Mouse (Mus musculus): ENCODE measurements around the gene Kpna1.
A peak's percentile ranks its signal among the peaks of the same experiment; 100 is the strongest.
"Not testable (repeated sequence)": the region's sequence is repeated elsewhere in the genome, so short reads cannot be mapped to it uniquely, and the experiment has no call there.

Kpna1 gene

GRCm38 (mm10) chr16:35978450-35978849 lies at the start of gene Kpna1:
Gene Kpna1, plus strand, starts transcription at chr16:35978750.
- DNase-seq (ENCODE audit: low read depth, low spot score): not testable (repeated sequence)

DNA sequence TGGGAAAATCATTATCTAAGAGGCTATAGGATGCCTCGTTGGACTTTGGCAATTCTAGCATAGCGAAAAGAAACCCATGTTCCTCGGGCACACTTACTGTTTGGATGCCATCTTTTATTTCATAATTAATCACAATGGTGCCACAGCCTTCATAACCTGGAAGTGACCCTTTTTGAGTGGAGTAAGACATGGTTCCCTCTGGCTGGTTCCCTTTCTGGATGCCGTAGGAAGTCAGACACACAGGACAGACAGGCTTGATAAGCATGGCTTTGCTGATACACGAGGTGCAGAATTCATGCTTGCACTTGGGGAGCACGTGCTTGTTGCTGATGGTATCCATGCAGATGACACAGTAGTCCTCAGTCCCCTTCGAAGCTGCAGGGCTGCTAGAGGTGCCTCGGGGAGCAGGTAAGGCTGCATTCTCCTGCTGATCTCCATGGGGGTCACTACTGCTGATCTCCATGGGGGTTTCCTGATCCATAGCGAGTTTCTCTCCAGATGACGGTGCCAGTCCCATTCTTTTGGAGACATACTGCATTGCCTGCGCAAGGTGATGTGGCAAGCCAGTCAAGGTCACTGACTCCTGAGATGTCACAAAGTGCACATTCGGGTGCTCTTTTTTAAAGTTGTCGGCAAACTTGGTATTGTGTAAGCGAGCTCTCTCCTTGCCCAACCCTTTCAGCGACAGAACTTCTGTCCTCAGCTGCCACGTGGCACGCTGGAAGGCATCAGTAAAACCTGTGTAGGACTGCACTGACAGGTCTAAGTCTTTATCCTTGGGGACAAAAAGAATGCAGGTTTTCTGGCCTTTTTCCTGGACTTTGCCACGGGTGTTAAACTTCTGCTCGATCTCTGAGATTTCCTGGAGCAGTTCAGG lies 46.1 kb upstream of the Kpna1 start:
- DNase-seq (ENCODE audit: low read depth, low spot score): no peak

DNA sequence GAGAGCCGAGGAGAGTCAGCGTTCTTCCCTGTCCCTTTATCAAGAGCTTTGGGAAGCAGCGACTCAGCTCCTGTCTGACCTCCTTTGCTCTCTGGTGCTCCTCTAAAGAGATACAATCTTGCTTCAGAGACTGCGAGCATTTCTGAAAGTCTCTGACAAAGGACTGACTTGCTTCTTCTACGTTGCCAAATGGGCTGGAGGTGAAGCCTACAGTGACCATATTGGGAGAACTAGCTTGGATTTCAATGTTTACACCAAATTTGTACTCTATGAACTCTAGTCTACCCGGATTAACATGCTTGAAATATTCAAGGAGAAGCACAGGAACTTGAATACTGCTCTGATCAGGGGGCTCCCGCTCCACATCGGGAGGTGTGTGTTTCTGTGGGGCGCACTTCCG lies 45.4 kb upstream of the Kpna1 start:
- no peak for DNase-seq (ENCODE audit: low read depth, low spot score)

DNA sequence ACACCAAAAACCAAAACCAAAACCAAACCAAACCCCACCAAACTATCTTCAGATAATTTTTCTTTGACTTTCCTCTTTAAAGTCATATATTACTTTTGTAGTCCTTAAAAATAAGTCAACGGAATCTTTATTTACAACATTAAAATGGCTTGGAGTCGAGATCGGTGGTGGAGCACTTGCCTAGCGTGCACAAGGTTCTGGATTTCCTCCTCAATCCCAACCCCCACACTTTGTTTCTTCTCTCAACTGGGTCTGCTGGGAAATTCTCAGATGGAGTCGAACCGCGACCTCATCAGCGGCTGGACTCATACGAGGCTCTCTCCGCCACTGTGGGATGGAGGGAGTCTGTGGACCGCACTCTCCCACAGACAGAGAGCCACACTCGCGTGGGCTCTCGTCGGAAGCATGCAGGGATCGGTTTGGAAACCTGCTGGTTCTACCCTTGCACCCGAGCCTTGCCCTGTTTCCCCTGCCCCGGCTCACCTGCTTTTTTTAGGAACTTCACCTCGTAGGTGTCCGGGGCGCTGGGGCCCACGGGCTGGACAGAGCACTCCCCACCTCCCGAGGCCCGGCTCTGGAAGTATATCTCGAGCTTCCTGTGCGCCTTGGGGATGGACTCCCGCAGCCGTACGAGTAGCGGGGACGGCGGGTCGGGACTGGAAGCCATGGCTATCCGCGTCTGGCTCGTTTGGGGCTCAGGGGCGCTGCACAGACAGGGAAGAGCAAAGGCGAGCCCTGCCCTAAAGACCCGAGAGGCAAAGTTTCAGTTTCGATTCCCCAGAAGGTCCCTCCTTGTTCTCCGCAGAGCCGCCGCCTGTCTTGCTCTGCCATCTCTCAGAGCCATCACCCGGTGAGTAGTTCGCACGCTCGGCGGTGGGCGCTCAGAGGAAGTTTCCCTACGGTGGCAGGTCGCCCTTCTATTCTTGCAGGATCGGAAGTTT lies 40.1 kb upstream of the Kpna1 start, which contains the start of the genes Parp9 and Dtx3l:
Gene Parp9, plus strand, starts transcription at position 260 of the 941 bp plus-strand sequence.
Gene Dtx3l, minus strand, starts transcription at position 941 of the 941 bp plus-strand sequence.
- peak; percentile 89 for DNase-seq (ENCODE audit: low read depth, low spot score)

DNA sequence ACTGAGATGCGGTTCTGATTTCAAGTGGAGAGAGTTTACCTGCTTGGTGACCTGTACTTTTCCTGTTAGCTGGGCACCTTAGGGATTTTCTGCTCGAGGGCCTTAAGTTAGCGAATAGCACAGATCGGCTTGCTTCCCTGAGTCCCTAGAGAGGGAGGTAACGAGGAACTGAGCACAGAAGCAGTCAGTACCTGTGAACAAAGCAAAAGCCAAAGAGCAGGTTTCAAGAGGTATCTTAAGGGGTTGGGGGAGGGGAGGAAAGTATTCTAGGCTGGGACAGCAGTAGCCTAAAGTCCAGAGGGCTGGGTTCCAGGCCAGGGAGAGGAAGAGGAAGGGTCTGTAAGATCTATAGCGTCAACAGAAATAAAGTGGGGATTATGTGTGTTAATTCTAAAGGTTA lies 39.3 kb upstream of the Kpna1 start:
- no peak for DNase-seq (ENCODE audit: low read depth, low spot score)

DNA sequence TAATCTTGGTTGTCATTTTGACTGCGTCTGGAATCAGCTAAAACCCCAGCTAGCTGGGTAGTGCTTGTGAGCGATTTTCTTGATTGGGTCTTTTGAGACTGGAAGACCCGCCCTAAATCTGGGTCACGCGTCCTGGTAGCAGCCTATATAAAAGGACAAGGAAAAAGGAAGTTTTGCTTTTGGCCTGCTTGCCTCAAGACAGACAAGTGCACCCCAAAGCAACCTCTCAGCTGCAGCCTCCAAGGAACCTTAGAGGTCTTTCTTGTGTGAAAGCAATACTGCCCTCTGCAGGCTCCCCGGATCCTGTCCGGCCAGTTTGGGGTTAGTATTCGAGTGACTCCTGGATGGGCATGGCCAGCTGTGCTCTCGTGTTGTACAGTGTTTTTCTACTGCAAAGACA lies 38.9 kb upstream of the Kpna1 start:
- peak; percentile 95 for DNase-seq (ENCODE audit: low read depth, low spot score)

DNA sequence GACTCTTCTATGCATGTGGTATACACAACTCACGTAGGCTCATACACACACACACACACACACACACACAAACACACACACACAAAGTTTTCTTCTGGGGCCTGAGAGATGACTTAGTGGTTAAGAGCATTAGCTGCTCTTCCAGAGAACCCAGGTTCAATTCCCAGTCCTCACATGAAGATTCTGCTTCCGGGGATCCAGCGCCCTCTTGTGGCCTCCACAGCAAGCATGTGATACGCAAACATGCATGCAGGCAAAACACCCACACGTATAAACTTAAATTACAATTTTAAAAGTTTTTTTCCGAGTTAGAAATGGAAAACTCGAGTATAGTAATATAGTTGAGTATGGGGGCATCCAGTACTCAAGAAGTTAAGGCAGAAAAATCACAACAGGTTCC lies 37.2 kb upstream of the Kpna1 start:
- DNase-seq (ENCODE audit: low read depth, low spot score): peak; percentile 63

DNA sequence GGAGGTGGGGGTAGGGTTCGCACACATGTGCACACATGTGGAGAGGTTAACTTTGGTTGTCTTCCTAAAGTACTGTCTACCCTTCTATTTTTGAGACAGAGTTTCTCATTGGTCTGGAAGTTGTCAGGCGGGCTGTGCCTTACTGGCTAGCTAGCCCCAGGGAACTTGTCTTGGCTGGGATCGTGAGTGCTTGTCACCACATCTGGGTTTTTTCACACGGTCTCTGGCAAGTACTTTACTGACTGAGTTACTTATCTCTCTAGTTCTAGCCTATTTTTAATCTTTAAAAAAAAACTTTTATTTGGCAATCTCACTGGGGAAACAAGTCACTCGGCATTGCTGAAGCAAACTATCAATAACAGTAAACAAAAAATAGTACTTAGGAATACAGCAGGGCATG lies 29.3 kb upstream of the Kpna1 start:
- DNase-seq (ENCODE audit: low read depth, low spot score): no peak

DNA sequence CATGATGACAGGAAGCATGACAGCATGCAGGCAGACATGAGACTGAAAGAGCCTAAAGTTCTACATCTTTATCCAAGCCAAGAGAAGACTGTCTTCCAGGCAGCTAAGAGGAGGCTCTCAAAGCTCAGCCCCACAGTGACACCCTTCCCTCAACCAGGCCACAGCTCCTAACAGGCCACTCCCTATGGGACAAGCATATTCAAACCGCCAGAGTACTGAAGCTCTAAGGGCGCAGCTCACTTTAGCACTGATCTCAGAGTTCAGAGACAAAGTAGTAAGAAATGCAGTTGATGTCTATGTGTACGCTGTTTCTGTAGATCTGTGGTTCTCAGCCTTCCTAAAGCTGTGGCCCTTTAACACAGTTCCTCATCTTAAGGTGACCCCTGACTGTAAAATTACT lies 27.3 kb upstream of the Kpna1 start:
- no peak for DNase-seq (ENCODE audit: low read depth, low spot score)

- no peak for DNase-seq (ENCODE audit: low read depth, low spot score)
Observed at GRCm38 (mm10) chr16:35952628-35953130, 25.9 kb upstream of the Kpna1 start.

GRCm38 (mm10) chr16:35965991-35966390 lies 12.6 kb upstream of the Kpna1 start:
- DNase-seq (ENCODE audit: low read depth, low spot score): not testable (repeated sequence)

- DNase-seq (ENCODE audit: low read depth, low spot score): no peak
Observed at GRCm38 (mm10) chr16:35966411-35967115, 12.0 kb upstream of the Kpna1 start.

DNA sequence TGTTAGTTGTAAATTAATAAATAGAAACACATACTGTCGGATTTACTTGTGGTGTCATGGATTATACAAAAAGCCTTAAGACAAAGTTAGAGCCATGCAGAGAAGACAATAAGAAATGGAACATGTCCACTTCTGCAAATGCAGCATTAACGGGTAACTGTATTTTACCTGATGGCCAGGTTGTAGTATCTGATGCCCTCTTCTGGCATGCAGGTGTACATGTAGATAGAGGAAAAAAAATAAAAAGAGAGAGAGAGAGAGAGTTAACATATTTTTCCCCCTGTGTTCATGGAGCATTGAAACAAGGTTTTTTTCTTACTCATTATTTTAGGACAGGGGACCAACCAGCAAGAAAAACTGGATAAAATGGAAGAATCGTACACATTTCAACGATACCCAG lies 11.2 kb upstream of the Kpna1 start:
- no peak for DNase-seq (ENCODE audit: low read depth, low spot score)

GRCm38 (mm10) chr16:35968149-35968548 lies 10.4 kb upstream of the Kpna1 start:
- no peak for DNase-seq (ENCODE audit: low read depth, low spot score)

DNA sequence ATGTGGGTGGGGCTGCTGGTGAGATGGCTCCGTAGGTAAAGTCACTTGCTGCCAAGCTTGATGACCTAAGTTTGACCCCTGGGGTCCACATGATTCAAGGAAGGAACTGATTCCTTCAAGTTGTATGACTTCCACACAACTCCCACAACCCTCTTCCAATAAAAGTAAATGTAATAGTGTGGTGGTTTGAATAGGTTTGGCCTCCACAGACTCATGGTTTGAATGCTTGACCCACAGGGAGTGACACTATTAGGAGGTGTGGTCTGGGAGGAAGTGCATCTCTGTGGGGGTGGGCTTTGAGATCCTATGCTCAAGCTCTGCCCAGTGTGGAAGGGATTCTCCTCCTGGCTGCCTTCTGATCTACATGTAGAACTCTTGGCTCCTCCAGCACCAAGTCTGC lies 4.5 kb upstream of the Kpna1 start:
- no peak for DNase-seq (ENCODE audit: low read depth, low spot score)

GRCm38 (mm10) chr16:35981363-35981821 lies 2.8 kb downstream of the Kpna1 start:
- peak; percentile 99 for DNase-seq (ENCODE audit: low read depth, low spot score)

- DNase-seq (ENCODE audit: low read depth, low spot score): no peak
Observed at GRCm38 (mm10) chr16:35982506-35982901, 4.0 kb downstream of the Kpna1 start.

DNA sequence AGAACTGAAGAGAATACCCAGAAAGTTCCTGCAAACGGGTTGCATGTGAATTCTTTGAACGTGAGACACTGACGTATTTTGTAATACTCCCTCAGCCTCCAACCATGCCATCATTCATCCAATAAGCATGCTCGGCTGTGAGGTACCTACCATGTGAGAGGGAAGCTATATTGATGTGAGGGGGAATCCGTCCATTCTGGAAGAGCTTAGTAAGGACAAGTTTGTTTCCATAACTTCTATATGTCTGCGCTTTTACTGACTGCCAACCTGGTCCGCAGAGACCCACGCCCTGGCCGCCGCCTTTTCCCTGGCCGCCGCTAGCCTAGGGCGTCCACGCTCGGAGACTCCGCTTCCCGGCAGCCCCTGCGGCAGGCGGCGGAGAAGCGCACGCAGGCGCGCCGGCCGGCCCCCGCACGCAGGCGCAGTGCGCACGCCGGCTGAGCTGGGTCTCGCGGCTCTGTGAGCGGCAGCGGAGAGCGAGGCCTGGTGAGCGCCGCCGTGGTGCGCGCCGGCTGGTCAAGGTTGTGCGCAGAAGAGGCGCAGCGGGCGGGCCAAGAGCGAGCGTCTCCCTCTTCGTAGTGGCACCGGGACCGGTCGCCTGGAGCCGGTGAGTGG lies 4.5 kb downstream of the Kpna1 start:
- DNase-seq (ENCODE audit: low read depth, low spot score): peak; percentile 97

GRCm38 (mm10) chr16:35983517-35984101 lies 5.1 kb downstream of the Kpna1 start:
- DNase-seq (ENCODE audit: low read depth, low spot score): peak; percentile 81

- DNase-seq (ENCODE audit: low read depth, low spot score): peak; percentile 44
Observed at GRCm38 (mm10) chr16:35984471-35984870, 5.9 kb downstream of the Kpna1 start.
